Mouse (Mus musculus) cerebellum, postnatal 4 days (tissue): ENCODE measurements around the gene Mroh7.

Experiments
- DNase-seq, 2 experiments: peaks; one replicate each; pipeline ENCODE4 v3.0.0; 2022; ENCODE audit warnings: low spot score in 2 of 2, mixed read lengths in 1 of 2

Gene Mroh7

GRCm38 (mm10) chr4:106633281-106634085 lies 97.2 kb downstream of the Mroh7 start:
- no peak for DNase-seq

GRCm38 (mm10) chr4:106632313-106632712 lies 98.4 kb downstream of the Mroh7 start:
- no peak for DNase-seq
